Mouse (Mus musculus): ENCODE data around the gene 4930578G10Rik. TPM values are rescaled to one million over a fixed set of nuclear protein-coding genes. Genes with fewer than 3 reads are reported as not detected.
"Not testable (repeated sequence)": the region's sequence is repeated elsewhere in the genome, so short reads cannot be mapped to it uniquely, and the experiment has no call there.

Gene 4930578G10Rik
- total RNA-seq (2021), result not detected
- long read RNA-seq, experiment 1, result 0 reads
- long read RNA-seq, experiment 2, result 0 reads

DNA sequence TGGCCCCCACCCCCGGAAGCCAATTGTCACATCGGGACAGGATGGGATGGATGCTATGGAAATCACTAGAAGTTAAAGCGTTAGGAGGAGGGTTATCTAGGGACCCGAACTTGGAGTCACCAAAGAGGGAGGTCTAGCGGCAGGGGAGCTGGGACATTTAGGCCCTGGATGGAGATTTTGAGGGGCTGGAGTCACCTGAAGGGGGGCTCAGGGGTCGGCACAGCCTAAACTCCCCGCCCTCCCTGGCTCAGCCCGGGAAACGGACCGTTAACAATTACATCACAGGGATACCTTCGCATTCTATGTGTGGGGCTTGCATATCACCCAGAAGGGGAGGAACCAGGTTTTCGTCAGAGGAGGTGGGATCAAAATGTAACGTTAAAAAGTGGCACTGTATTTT lies at the start of gene 4930578G10Rik:
Gene 4930578G10Rik (plus strand): TSS at position 301 of the 400 bp plus-strand sequence.
- not testable (repeated sequence) for DNase-seq

DNA sequence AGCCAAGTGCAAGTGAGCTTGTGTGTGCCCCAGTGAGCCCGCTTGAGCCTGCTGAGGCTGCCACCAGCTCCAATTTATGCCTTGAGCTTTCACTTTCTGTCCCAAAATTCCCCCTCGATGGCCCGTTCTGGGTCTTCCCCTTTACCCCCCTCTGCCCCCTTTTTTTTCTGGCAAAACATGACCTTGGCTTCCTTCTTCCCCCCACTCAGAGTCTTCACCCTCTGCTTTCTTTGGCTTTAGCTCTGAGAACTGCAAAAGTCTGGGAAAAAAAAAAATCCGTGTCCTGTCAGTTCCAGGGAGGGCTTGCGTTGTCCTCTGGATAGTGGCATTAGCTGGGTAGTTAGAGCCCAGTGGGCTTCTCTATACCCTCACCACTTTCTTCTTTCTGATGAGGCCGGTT lies 21.1 kb downstream of the 4930578G10Rik start, which contains the start of gene Ccl19:
Gene Ccl19 (minus strand): TSS at position 101 of the 400 bp plus-strand sequence.
- not testable (repeated sequence) for DNase-seq

DNA sequence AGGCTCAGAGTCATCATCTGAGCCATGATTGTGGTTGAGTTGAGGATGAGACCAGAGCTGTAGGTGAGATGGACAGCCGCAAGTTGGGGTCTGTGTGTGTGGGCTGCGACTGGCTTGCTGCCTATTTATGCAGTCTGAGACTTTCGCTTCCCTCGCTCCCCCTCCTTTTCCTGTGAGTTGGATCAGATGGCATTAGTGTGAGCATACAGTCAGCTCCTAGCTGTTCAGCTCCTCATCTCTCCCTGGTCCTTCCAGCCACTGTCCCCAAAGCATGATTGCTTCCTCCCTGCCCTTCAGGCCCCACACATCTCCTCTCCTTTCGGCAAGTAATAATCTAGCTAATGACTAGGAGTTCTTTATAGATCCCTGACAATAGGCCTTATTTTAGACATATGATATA lies 38.5 kb downstream of the 4930578G10Rik start, which contains the start of gene Ccl21a:
Gene Ccl21a (minus strand): TSS at position 101 of the 400 bp plus-strand sequence.
- DNase-seq, result not testable (repeated sequence)

DNA sequence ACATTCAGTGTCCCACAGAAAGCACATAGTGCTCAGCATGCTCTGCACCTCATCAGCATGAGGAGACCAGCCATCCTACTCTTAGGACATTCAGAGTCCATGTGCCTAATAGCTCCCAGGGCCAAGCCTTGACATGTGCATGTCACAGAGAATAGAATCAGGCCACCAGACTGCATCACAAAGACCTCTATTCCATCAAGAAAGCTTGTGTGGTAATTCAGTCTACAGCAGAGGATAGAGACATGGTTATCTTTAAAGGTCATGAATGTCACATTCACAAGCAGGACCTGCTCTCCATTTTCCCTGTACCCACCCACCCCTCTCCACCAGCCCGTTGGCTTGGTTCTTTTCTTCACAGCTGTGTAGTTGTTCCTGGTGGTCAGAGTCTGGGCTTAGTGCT lies 118.4 kb downstream of the 4930578G10Rik start, which contains the start of gene Fam205a1:
Gene Fam205a1 (minus strand): TSS at position 101 of the 400 bp plus-strand sequence.
- not testable (repeated sequence) for DNase-seq

DNA sequence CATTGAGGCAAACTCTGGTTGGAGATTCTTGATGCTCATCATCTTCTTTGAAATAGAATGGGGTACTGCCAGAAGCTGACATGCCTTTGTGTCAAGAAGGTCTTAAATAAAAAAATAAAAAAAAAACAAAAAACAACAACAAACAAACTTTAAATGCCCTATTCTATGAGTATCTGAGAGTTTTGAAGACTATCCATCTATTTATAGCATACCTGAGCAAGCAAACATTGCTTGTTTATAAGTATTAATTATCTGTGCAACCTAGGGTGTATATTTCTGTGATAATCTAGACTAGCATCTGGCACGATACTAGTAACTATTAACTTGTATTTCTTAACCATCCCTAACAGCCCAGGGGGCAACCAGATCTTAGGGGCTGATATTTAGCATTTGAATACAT lies 121.3 kb downstream of the 4930578G10Rik start, which contains the start of gene Gm12394:
Gene Gm12394 (minus strand): TSS at position 101 of the 400 bp plus-strand sequence.
- not testable (repeated sequence) for DNase-seq

DNA sequence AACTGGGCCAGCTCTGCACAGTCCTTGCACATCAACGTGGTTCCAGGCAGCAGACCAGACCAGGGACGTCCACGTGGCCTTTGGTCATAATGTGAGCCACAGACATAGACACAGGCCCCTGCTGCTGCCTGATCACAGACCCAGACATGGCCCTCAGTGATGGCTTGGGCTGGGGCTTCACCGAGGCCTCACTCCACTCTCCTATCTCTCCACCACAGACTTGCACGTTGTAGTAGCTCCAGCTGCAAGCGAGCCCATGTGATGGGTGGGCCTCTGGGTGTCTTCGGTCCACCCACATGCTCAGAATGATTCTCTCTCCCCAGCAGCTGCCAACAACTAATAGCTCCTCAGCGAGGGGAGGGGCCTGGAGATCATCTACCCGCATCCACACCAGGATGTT lies 125.1 kb downstream of the 4930578G10Rik start:
- DNase-seq, result not testable (repeated sequence)

DNA sequence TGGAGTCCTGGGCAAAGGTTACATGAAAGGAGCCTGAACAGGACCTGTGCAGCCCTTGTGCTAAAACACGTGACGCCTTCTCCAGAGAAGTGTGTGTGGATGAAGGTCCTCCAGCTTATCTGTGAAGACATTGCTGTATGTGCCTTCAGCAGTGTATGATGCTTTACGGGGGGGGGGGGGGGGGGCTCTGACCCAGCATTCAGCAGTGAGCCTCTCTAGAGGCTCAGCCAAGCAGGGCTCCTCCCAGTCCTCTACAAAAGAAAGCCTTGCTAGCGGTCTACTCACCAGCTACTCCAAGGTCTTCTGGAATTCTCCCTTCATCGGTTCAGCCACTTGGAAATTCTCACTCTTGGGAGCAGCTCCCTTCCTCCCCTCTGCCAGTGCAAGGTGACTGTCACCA lies 128.1 kb downstream of the 4930578G10Rik start:
- not testable (repeated sequence) for DNase-seq

DNA sequence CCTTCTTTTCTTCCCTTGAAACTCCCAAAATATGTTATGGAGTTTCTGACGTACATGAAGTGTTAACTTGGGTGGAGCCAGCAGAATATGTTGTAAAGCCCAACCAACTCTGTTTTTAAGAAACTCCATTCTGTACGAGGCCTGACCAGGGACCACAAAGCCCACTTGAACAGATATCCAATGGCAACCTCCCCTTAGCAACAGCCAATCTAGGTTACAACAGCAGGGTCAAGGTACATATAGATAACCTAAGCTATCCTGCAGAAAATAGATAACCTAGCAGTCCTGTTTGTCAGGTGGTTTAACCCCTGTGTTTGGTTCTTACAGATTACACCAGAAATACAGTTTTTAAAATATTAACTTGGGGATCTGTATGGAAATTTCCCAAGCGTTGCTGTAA lies 132.0 kb downstream of the 4930578G10Rik start:
- no peak for DNase-seq

DNA sequence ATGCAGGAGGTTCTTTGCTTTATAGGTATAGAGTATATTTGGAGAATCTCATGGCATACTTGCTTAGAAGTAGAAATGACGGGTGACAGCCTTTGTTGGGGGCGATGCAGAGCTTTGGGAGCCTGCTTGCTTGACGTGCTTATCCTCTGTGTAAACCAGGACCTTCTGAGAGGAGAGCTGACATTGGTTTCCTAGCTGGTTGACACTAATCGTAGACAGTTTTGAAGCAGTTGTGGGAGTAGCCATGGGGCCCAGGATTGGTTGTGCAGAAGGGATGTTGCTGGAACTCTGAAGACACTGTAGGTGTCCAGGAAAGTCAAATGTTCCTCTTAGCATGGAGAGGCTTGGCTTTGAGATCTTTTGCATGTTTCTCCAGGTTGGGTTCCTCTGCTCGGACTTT lies 132.8 kb downstream of the 4930578G10Rik start:
- DNase-seq, result no peak

DNA sequence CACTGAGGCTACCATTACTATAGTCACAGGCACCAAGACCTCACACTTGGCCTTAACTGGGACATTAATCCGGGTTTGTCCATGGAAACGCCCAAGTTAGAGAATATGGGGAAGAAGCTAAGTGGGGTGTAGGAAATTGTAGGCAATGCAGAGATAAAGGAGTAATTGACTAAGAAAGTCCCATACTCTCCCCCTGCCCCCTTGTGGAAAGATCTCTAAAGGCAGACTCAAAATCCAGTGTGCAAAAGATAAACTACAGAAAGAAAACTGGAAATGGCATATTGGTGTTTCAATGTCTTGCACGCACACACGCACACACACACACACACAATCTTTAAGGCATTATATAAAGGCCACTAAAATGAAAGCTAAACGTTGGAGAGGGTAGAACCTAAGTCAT lies 135.4 kb downstream of the 4930578G10Rik start:
- DNase-seq, result no peak

DNA sequence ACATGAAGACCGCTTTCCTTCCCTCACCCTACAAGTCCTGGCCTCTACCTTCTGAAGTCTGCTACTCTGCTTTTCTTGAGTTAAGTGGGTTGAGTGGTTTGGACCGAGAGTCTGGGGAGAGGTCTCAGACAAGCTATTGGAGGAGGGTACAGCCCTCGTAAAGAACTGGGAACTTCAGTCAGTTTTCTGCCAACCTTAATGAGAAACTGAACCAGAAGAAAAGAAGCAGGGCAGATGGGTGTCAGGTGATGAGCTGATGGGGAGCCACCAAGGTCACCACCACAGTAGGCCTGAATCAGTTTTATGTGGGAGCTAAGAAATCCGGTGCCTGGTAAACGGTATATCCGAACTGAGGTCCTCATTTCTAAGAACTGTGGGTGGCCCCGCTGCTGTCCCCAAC lies 136.8 kb downstream of the 4930578G10Rik start:
- no peak for DNase-seq

DNA sequence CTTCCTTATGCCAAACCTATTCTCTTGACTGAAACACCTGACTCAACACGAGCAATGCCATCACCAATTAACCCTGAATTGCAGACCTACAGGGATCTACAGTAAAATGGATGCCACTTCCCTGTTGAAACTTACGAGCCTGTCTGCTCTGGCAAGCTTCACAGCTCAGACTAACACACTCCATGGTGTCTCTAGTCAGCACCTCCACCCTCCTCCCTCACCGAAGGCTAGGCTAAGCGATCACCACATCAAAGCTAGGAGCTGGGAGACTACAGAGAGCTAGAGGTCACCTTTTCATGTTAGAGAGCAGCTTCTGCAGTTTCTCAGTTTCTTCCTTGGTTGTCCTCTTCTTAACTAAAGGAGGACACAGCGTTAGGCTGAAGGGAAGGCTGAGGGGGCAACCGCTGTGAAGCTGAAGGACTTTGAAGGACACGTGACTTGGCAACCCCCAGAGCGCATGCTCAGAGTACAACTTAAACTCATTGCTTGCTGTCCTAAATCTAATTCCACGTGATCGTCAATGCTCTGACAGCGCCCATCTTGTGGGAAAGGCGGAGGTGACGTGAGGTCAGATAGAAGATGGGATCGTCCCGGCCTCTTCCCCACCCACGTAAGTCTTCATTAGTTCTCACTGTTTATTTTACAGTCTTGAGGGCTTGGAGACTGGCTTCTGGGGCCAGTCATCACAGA lies 137.5 kb downstream of the 4930578G10Rik start:
- no peak for DNase-seq

DNA sequence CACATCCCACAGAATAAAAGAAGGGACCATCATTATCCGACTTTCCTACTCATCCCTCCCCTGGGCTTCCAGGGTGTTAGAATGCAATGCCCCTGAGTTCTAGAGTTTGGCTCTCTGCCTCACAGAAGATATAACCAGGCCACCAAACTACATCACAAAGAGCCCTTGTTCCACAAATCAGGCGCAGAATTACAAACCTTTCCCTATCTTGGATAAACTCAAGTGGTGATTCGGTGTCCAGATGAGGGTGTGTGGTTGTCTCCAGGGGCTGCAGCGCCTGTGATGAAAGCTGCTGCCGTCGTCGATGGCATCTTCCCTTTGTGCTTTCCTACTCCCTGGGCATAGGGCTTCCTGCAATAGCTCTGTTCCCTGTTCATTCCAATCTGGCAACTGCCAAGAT lies 138.8 kb downstream of the 4930578G10Rik start, which contains the start of gene Fam205c:
Gene Fam205c (minus strand): TSS at position 101 of the 400 bp plus-strand sequence.
- no peak for DNase-seq

DNA sequence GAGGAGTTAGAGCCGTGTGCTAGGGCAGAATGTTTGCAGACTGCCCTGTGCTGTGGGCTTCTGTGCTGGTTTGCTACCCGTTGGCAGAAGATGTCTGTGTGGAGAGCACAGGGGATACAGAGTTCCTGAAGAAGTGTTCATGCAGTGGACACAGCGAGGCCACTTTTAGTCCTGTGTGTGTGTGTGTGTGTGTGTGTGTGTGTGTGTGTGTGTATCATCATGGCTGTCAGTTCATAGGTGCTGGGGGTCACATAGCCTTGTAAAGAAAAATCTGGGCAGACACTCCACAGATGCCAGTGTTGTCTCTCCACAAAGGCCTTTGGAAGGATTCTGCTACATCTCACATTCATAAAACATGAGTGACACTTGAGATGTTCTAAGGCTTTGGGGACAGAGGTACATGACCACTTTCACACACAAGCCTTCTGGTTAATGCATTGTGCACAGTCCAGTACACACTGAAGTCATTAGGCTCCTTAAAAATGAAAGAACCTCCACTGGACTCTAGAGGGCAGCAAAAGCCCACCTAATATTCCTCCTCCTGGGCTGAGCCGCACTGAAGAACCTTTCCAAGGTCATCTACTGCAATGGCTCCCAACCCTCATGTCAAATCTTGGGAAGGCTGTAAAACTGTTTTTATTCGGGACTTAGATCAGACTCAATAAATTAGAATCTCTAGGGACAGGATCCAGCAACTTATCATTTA lies 141.4 kb downstream of the 4930578G10Rik start:
- DNase-seq, result peak; percentile 29

DNA sequence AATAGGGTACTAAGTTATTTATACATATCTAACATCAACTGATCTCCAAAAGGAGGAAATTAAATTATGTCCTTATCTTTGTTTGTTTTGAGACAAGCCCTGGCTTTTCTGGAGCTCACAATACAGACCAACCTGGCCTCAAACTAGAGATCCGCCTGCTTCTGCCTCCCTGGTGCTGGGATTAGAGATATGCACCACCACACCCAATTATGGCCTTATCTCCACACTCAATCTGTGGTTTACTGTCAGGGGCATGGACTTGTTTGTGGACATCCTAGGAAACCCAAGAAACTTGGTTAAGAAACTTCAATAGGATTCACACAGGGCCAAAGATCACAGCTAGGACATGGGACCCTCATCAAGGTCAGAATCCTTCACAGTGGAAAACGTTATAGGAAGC lies 142.3 kb downstream of the 4930578G10Rik start:
- no peak for DNase-seq

DNA sequence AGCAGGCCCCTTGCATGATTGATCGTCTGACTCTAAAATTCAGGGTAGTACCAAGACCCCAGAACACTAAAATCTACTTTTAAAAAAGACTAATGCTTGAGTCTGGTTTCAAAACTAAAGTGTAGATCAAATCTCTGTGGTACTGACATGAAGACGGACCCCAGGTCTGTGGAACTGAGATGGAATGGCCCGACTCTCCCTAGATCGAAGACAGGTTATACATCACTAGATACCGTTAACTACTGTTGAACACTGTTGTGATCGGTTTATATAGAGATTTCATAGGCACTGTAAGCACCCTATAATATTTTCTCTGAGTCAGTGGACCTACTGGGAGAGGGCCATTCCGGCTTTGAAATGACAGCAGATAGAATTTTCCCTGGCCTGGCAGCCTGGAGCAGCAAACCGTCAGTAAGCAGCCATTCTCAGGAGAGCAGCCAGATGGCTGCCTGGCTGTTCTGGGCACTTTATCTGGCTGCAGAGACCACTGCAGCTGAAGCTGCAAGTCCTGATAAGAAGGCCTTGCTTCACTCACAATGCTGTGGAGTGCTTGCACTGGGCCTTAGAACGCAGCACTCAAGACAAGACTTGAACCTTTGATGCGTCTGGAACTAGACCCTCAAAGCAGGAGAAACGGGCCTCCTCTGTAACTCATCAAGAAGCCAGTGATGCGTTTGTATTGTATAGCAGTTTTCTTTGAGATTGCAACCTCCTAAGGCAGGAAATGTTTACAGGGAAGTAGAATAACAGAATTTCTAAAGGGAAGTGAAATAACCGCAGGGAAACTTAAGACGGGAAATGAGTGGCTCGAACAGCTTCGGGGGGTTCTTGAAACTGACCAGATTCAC lies 144.7 kb downstream of the 4930578G10Rik start:
- no peak for DNase-seq

DNA sequence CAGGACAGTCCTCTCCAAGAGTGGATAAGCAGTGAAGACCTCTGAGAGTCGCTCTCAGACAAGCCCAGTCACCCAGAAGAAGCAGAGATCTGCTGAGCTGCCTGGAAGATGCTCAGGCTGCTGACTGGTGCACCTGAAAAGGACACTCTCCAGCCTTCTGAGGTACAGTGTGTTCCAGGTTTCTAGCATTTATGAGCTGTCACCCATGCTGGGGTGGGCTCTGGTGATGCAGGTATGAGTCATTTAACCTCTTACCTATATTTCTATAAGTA lies 145.3 kb downstream of the 4930578G10Rik start:
- DNase-seq, result no peak

DNA sequence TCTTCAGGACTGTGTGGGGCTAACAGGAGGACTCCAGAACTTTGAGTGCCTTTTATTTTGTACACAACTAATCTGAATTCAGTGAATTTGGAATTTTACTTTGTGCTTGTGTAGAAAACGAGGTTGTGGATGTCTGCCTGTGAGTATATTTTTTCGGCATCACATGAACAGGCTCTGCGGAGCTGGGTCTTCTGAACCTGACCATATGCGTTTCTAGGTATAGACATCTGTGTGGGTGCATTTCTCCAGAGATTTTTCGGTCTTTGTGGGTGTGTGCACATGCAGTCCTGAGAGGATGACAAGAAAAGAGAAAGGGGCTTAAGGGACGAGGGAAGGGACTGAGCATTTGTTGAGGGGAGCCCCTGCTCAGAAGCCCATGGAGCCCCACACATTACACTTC lies 151.6 kb downstream of the 4930578G10Rik start:
- no peak for DNase-seq

DNA sequence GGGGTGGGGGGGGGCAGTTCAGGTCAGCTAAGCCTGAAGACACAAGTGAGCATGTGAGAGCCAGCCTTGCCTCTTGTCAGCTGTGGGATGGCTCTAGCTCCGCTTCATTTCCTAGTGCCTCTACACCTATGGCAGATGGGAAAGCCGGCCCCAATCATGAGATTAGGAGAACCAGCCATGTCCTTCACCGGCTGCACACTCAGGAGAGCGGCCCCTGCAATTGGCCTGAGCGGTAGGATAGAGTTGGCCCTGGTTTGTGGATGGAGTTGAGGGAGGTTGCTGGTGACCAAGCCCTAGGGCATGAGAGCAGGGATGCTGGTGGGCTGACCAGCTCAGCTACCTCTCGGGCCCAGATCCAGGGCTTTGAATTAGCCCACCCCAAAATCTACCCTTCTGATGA lies 153.5 kb downstream of the 4930578G10Rik start:
- no peak for DNase-seq

DNA sequence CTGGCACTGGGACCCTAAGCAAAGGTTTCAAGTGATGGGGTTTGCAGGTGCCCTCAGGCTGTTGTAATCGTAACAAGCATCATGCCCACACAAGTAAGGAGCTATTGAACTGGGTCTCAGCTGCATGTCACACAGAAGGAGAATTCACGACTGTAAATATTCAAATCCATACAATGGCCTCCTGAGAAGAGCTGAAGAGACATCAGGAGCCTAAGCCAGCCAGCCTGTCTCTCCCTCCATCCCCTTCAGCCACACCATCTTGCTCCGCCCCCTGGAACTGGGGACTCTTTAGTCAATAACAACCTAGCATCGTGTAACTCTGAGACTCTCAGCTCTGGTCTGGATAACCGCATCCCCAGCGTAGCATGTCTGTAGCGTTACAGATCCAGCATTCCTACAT lies 155.8 kb downstream of the 4930578G10Rik start:
- DNase-seq, result no peak

DNA sequence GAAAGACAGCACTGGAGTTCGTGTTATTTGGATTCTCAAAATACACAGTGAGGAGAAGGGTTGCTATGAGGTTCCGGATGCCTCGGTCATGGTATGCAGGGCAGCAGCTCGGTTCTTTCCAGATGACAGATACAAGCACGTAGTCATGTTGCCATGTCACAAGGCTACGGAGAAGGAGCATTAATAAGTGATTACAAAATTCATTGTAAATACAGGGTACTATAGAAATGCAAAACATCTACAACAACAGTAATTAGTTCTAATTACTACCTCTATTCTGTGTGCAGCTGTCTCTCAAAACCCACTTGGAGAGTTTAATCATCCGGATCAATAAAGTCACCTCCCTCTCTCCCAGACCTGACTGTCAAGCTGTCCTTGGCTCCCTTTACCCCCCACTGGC lies 159.8 kb downstream of the 4930578G10Rik start:
- no peak for DNase-seq
